Mouse (Mus musculus) limb, embryonic 12.5 days (tissue): Measurements from ENCODE around the gene Zdhhc1. TPM values are rescaled to one million over a fixed set of nuclear protein-coding genes. Genes with fewer than 3 reads are reported as not detected.

Source experiments
- ATAC-seq: fragments of 200-750 bp; cut with Nextera tagmentation; 2 replicates; pipeline ENCODE4 v1.8.0; 2017; ENCODE audit warnings: low read depth, moderate TSS enrichment; ENCODE audit not compliant: insufficient number of reproducible peaks, insufficient read depth, low FRiP score, low TSS enrichment
- H3K27ac ChIP-seq: fragments of 300-500 bp; sonication (generic); 2 replicates; pipeline ENCODE4 v1.5.1; 2016; ENCODE audit warnings: mild to moderate bottlenecking, moderate library complexity
- H3K27me3 ChIP-seq: fragments of 300-500 bp; sonication (generic); 2 replicates; pipeline ENCODE4 v1.6.1; 2016; ENCODE audit warnings: mild to moderate bottlenecking, moderate library complexity
- H3K36me3 ChIP-seq: fragments of 300-500 bp; sonication (generic); 2 replicates; pipeline ENCODE4 v1.6.1; 2016; ENCODE audit warnings: mild to moderate bottlenecking, moderate library complexity
- H3K4me1 ChIP-seq: fragments of 300-500 bp; sonication (generic); replicated peaks from 2 replicates; pipeline ENCODE4 v1.6.1; 2016
- H3K4me2 ChIP-seq: fragments of 300-500 bp; sonication (generic); 2 replicates; pipeline ENCODE4 v1.6.1; 2016; ENCODE audit warnings: mild to moderate bottlenecking, moderate library complexity
- H3K4me3 ChIP-seq: fragments of 300-500 bp; sonication (generic); replicated peaks from 2 replicates; pipeline ENCODE4 v1.5.1; 2016; ENCODE audit warnings: mild to moderate bottlenecking
- H3K9ac ChIP-seq: fragments of 300-500 bp; sonication (generic); replicated peaks from 2 replicates; pipeline ENCODE4 v1.6.1; 2016; ENCODE audit warnings: mild to moderate bottlenecking, moderate library complexity
- H3K9me3 ChIP-seq: fragments of 300-500 bp; sonication (generic); 2 replicates; pipeline ENCODE4 v1.6.1; 2016; ENCODE audit warnings: mild to moderate bottlenecking, moderate library complexity
- WGBS: fragments of 180-500 bp; shearing (Covaris S2); methylation state at CpG from one replicate; pipeline ENCODE4 v1.1.7; 2016; 5-methylcytosine and 5-hydroxymethylcytosine counted together
- polyA plus RNA-seq: library from polyadenylated mRNA; unstranded; fragments of >200 nt; fragmentation: Nextera tagmentation; extraction: Ambion mirVana; gene quantifications from 2 replicates; pipeline ENCODE4 v1.2.1, GENCODE M21; 2016

The Zdhhc1 gene
- polyA plus RNA-seq, 1 experiment from 2014 or later: 34.8 TPM

DNA sequence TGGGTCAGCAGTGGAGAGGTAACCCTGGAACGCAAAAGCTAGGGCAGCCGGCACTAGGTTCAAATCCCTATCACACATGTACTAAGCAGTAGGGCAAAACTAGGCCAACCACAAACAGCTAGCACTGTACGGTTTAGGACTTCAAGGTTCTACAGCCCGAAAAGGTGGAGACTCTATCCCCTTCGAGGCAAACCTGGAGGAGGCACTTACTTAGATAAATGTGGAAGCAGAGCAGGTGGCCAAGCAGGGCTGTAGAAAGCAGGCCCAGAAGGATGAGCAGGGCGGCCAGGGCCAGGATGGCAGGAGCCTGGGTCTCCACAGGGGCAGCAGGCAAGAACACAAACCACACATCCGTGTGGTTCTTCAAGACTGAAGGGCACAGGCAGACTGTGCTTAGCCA lies 20.5 kb downstream of the Zdhhc1 start:
- Histone ChIP-seq H3K4me1 (peaks cover 54% of the 10 kb centered on the region), H3K4me2 (no peak overlapping the region)

DNA sequence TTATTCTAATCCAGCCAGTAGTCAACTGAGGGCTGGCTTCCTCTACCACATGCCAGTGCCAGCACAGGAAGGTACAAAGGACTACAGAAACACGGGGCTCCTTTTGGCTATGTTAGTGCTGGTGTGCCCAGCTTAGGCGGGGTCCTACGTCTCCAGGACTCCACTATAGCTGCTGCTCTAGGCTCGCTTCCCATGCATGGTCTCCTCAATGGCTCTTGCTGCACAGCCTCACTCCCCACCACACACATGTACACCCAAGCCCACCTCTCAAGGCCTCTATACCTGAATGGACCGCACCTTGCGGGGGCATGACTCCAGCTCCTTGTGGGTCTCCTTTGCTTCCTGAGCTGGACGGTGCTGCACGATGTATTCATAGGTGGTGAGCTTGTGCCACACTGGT lies 21.0 kb downstream of the Zdhhc1 start:
- Histone ChIP-seq H3K4me2 (no peak overlapping the region), H3K4me1 (peaks cover 54% of the 10 kb centered on the region), H3K4me3 (no peak overlapping the region), H3K27ac (no peak overlapping the region), H3K9me3 (no peaks in the 10 kb centered on the region), H3K36me3 (peaks cover 34% of the 10 kb centered on the region), H3K27me3 (peaks cover 53% of the 10 kb centered on the region), H3K9ac (no peak overlapping the region)
- no peak for ATAC-seq
- 90% methylated on average over 8 of the region's 8 CpGs for WGBS

More for the DNA sequence above, 20.5 kb downstream of the Zdhhc1 start:
- H3K4me3 ChIP-seq: no peak overlapping the region
- peaks cover 48% of the 10 kb centered on the region for H3K27me3 ChIP-seq
- WGBS: 87% methylated on average over 7 of the region's 7 CpGs
- H3K9ac ChIP-seq: no peak overlapping the region
- peaks cover 34% of the 10 kb centered on the region for H3K36me3 ChIP-seq
- no peak for ATAC-seq
- no peak overlapping the region for H3K27ac ChIP-seq
- H3K9me3 ChIP-seq: no peaks in the 10 kb centered on the region

DNA sequence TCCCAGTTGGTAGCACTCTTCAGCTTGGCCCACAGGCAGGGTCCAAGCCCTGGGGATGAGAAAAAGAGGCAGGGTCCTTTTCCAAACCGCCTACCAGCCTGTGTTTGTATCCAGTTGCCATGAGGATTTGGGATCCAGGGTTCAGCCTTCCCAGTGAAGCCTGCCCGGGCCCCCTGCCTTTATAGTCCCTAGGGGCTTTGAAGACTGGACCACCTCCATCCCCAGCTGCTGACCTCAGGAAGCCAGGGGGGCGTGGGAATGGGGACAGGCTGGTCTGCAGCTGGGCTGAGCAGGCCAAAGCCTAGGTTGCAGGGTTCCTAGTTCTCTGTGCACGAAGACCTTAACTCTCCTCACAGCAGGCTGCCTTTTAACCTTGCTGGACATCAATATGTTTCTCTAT lies 21.4 kb downstream of the Zdhhc1 start:
- peaks cover 57% of the 10 kb centered on the region for H3K4me1 ChIP-seq
- no peaks in the 10 kb centered on the region for H3K9me3 ChIP-seq
- ATAC-seq: no peak
- 30% methylated on average over 4 of the region's 4 CpGs for WGBS
- no peak overlapping the region for H3K9ac ChIP-seq
- peaks cover 34% of the 10 kb centered on the region for H3K36me3 ChIP-seq
- H3K4me3 ChIP-seq: no peak overlapping the region
- no peak overlapping the region for H3K27ac ChIP-seq
- no peak overlapping the region for H3K4me2 ChIP-seq
- peaks cover 56% of the 10 kb centered on the region for H3K27me3 ChIP-seq

DNA sequence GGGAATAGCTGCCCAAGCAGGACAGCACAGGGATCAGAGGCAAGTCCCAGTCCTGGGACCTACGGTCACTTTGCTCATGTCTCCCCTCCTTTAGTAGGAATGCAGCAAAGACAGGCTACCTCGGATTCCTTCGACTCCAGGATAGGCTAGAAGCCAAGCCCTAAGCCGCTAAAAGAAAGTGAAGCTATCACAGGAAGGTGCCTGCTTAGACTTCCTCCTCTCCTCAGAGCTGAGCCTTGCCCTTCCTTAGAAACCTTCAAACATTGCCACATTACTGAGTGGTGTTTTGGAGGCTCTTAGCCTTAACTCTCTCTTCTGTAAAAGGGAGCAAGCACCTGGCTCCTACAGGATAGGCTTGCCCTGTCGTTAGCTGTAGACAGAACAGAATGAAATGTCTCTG lies 22.0 kb downstream of the Zdhhc1 start:
- no peaks in the 10 kb centered on the region for H3K9me3 ChIP-seq
- no peak for ATAC-seq
- H3K4me3 ChIP-seq: no peak overlapping the region
- 0 out of 2 replicates have a peak overlapping the region, but pooled peaks have one; percentile 8 for H3K4me2 ChIP-seq
- peaks cover 63% of the 10 kb centered on the region for H3K4me1 ChIP-seq
- WGBS: 47% methylated on average over 5 of the region's 5 CpGs
- H3K27ac ChIP-seq: no peak overlapping the region; the same call in 1 of the 2 replicates
- H3K9ac ChIP-seq: no peak overlapping the region
- peaks cover 34% of the 10 kb centered on the region for H3K36me3 ChIP-seq
- peaks cover 61% of the 10 kb centered on the region for H3K27me3 ChIP-seq

DNA sequence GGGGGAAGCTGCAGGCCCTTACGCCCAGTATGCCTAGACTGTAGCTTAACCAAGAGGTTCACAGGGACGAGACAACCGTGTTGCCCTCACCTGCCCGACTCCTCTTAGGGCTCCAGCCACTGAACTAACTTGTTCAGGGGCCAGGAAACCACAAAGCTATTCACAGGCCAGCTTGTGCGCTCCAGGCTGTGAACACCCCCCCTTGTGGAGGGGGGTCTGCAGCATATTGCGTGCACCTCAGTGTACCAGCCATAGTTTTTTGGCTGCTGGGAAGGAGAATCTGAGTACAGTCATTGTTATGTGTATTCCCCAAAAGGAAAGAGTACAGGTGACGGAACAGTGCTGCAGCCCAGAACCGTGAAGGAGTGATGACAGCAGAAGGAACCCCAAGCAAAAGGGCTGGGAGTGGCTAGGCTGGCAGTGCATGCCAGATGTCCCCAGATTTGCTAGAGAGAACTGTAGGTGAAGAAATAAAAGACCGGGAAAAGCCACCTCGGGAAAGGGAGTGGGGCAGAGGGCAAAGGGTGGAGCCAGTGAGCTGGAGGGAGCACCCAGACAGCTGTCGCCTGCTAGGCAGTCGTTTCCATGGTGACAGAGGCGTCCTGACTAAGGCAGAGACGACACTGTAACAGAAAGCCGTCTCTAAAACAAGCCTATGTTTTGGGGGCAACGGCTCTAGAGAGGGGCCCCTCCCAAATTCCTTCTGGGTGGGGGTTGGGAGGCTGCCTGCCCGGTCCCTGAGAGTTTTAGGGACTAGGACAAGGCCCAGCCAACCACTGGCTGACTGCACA lies 22.7 kb downstream of the Zdhhc1 start:
- H3K9me3 ChIP-seq: no peaks in the 10 kb centered on the region
- no peak overlapping the region for H3K4me3 ChIP-seq
- H3K9ac ChIP-seq: no peak overlapping the region
- peak overlapping the region; percentile 8; the same call in 1 of the 2 replicates for H3K4me2 ChIP-seq
- peaks cover 28% of the 10 kb centered on the region for H3K36me3 ChIP-seq
- H3K27ac ChIP-seq: no peak overlapping the region; the same call in 1 of the 2 replicates
- 28% methylated on average over 17 of the region's 17 CpGs for WGBS
- no peak for ATAC-seq
- H3K27me3 ChIP-seq: peaks cover 61% of the 10 kb centered on the region
- peaks cover 70% of the 10 kb centered on the region for H3K4me1 ChIP-seq

DNA sequence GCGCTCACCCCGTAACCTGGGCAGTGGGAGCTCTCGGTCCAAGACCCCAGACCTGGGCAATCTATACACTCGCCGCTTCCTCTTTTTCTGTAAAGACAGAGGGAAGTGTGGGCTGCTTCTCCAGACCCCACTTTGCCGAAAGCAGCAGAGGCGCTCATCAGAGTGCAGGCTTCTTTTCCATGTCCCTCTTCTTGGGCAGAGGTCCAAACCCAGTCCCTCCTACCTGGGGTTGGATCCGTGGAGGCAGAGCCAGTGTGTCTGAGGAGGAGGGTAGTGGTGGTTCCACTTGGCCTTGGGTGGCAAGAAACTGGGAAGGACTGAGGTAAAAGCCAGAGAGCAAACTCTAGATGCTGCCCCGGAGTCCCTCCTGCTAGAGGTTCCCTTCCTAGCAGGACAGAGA lies 23.7 kb downstream of the Zdhhc1 start:
- Histone ChIP-seq H3K36me3 (peaks cover 20% of the 10 kb centered on the region; the same call in 1 of the 2 replicates), H3K9me3 (no peaks in the 10 kb centered on the region), H3K4me1 (peaks cover 72% of the 10 kb centered on the region), H3K4me3 (no peak overlapping the region), H3K4me2 (no peak overlapping the region), H3K27ac (no peak overlapping the region), H3K27me3 (peaks cover 61% of the 10 kb centered on the region), H3K9ac (no peak overlapping the region)
- WGBS: 42% methylated on average over 9 of the region's 9 CpGs
- no peak for ATAC-seq

DNA sequence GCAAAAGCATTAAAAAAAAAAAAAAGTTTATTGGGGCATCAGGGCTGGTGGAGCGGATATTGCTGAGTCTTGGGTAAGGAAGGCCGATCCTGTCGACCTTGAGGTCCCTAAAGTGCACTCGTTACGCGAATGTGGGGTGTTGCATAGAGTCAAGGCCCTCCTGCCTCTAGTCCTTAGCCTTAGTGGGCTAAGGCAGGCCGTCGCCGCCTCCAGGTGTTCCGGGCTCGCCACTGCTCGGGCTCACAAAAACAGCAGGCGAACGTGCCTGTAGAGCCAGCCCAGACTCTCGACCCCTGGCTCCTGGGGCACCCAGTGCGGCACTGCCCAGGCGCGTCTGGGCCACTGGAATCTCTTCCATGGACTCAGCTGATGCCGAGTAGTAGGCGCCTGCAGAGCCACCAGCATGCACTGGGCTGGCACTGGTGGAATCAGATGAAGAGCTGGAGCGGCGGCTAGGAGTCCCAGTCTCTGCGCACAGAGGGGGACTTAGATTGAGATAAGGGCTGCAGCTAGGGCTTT lies 24.2 kb downstream of the Zdhhc1 start:
- H3K9me3 ChIP-seq: no peaks in the 10 kb centered on the region
- peaks cover 24% of the 10 kb centered on the region; the same call in 1 of the 2 replicates for H3K36me3 ChIP-seq
- no peak for ATAC-seq
- no peak overlapping the region; the same call in 1 of the 2 replicates for H3K4me2 ChIP-seq
- H3K9ac ChIP-seq: no peak overlapping the region; the same call in 1 of the 2 replicates
- H3K4me1 ChIP-seq: peaks cover 72% of the 10 kb centered on the region
- H3K27me3 ChIP-seq: peaks cover 61% of the 10 kb centered on the region
- no peak overlapping the region for H3K4me3 ChIP-seq
- H3K27ac ChIP-seq: no peak overlapping the region
- 10% methylated on average over 23 of the region's 23 CpGs for WGBS

DNA sequence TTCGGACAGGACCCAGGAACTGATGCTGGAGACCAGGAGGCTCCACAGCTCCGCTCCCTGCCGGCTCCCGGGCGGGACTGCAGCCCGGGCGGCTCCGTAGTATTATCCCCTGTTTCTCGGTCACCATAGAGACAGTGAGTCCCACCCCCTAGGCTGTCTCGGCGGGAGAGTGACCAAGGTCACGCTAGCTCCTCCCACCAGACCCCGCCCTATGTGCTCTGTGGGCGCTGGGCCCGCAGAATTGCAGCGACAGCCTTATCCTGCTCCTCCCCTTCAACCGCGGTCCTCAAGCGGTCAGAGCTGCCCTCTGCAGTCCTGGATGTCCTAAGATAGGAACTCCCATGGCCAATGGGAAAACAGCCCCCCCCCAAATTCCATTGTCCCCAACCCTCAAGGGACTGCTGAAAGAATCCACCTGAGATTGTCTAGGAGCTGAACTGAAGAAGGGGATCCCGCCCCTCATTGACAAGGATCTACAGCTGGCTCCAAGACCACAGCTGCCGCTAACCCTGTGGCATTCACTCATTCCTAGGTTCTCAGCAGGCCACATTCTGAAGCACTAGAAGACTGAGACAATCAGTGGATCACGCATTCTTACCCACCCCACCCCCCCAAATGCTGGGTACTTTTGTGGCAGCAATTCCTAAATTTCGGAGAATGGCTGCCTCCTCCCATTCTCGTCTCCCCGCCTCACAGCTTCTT lies 25.2 kb downstream of the Zdhhc1 start, which contains the start of gene Tppp3:
Tppp3 (minus strand) TSS at position 213 of the 702 bp plus-strand sequence.
- Histone ChIP-seq H3K27me3 (peaks cover 61% of the 10 kb centered on the region), H3K4me3 (peak within 1 kb of the TSS; percentile 38), H3K36me3 (peaks cover 24% of the 10 kb centered on the region; the same call in 1 of the 2 replicates), H3K9me3 (no peaks in the 10 kb centered on the region), H3K9ac (peak within 1 kb of the TSS; percentile 57), H3K4me2 (peak within 1 kb of the TSS; percentile 66), H3K27ac (0 out of 2 replicates have a peak within 1 kb of the TSS, but pooled peaks have one; percentile 45), H3K4me1 (peaks cover 69% of the 10 kb centered on the region)
- peak; percentile 89 for ATAC-seq
- WGBS: 7% methylated on average over 25 of the region's 25 CpGs

DNA sequence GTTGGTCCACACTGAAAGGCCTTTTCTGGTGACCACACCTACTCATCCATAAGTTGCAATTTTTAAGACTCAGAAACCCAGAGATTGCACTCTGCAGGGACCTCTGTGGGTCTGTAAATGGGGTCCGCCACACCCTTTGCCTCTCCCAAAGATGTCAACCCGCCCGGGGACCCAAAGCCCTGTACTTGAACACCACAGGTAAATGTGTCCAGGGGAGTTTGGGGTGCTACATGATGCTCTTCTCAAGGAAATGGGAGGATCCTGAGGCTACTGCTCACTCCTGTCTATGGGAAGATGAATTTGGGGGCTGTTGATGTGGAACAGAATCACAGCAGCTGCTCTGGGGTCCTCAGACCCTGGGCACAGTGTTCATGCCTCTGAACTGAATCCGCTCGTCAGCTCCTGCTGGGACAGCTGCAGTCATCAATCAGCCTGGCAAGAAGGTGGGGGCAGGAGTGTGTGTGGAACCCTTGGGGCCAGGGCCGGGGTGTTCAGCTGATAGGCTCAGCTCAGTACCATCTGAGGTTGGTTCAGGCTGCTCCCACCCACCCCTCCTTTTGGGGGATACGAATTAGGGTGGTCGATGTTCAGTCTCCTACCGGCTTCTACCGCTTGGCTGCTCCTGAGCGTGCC lies 25.9 kb downstream of the Zdhhc1 start:
- Histone ChIP-seq H3K4me3 (peak overlapping the region; percentile 38), H3K27me3 (peaks cover 58% of the 10 kb centered on the region), H3K4me1 (peaks cover 68% of the 10 kb centered on the region), H3K9me3 (no peaks in the 10 kb centered on the region), H3K27ac (0 out of 2 replicates have a peak overlapping the region, but pooled peaks have one; percentile 45), H3K36me3 (peaks cover 19% of the 10 kb centered on the region; the same call in 1 of the 2 replicates), H3K9ac (peak overlapping the region; percentile 57), H3K4me2 (peak overlapping the region; percentile 66)
- ATAC-seq: peak; percentile 74
- WGBS: 19% methylated on average over 11 of the region's 11 CpGs

DNA sequence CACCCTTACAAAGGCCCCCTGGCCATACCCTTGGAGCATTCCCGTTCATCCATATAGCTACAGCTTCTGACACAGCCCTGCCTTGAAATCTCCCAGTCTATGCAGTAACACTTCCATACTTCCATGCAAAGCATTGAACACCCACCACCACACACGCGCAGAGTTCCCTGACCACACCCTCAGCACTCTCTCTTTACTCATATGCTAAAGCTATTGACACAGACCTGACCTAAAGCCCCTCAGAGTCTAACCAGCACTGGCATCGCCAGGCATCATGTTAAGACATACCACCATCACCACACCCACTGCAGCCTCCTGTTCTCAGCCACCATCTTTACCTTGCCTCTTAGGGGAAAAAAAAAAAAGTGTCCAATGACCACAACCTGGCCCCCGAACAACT lies 26.4 kb downstream of the Zdhhc1 start:
- H3K9ac ChIP-seq: no peak overlapping the region
- no peak for ATAC-seq

More for the DNA sequence above, 26.4 kb downstream of the Zdhhc1 start:
- 0 out of 2 replicates have a peak overlapping the region, but pooled peaks have one; percentile 45 for H3K27ac ChIP-seq
- WGBS: 72% methylated on average over 5 of the region's 5 CpGs
- H3K4me3 ChIP-seq: 0 out of 2 replicates have a peak overlapping the region, but pooled peaks have one; percentile 38
- no peaks in the 10 kb centered on the region for H3K9me3 ChIP-seq
- peaks cover 52% of the 10 kb centered on the region for H3K27me3 ChIP-seq
- H3K4me2 ChIP-seq: peak overlapping the region; percentile 66
- H3K36me3 ChIP-seq: peaks cover 16% of the 10 kb centered on the region; the same call in 1 of the 2 replicates
- H3K4me1 ChIP-seq: peaks cover 63% of the 10 kb centered on the region
